Mouse (Mus musculus) frontal cortex, adult (tissue): ENCODE data around the gene Rab4a.

Experiments used
- ATAC-seq: cut with Nextera tagmentation; 2 replicates; pipeline ENCODE4 v1.9.2; 2017; ENCODE audit warnings: mild to moderate bottlenecking, moderate library complexity, mixed read lengths; ENCODE audit not compliant: low TSS enrichment

Gene Rab4a

GRCm38 (mm10) chr8:123847546-123847945 lies 41.8 kb downstream of the Rab4a start:
- ATAC-seq = no peak

- ATAC-seq = no peak
Measured at GRCm38 (mm10) chr8:123849352-123849751, 43.6 kb downstream of the Rab4a start.

- ATAC-seq = no peak
Measured at GRCm38 (mm10) chr8:123851590-123851989, 45.8 kb downstream of the Rab4a start.

GRCm38 (mm10) chr8:123854252-123854651 lies 48.5 kb downstream of the Rab4a start:
- no peak for ATAC-seq

- ATAC-seq = no peak
Measured at GRCm38 (mm10) chr8:123854733-123855475, 49.1 kb downstream of the Rab4a start.

- ATAC-seq = no peak
Measured at GRCm38 (mm10) chr8:123857361-123857760, 51.6 kb downstream of the Rab4a start.

- ATAC-seq = no peak
Measured at GRCm38 (mm10) chr8:123858574-123858940, 52.8 kb downstream of the Rab4a start.

GRCm38 (mm10) chr8:123858941-123859647 lies 53.3 kb downstream of the Rab4a start:
- peak; percentile 73 for ATAC-seq

- peak; percentile 58 for ATAC-seq
Measured at GRCm38 (mm10) chr8:123859648-123860259, 54.0 kb downstream of the Rab4a start, which contains the start of gene Ccsap. Ccsap (minus strand) TSS chr8:123860209.

- ATAC-seq = no peak
Measured at GRCm38 (mm10) chr8:123860386-123860785, 54.6 kb downstream of the Rab4a start.

- no peak for ATAC-seq
Measured at GRCm38 (mm10) chr8:123865786-123866185, 60.0 kb downstream of the Rab4a start.

- peak; percentile 57 for ATAC-seq
Measured at GRCm38 (mm10) chr8:123866971-123867370, 61.2 kb downstream of the Rab4a start.

GRCm38 (mm10) chr8:123872048-123872447 lies 66.3 kb downstream of the Rab4a start:
- no peak for ATAC-seq

GRCm38 (mm10) chr8:123873364-123873763 lies 67.6 kb downstream of the Rab4a start:
- no peak for ATAC-seq

GRCm38 (mm10) chr8:123874324-123874723 lies 68.5 kb downstream of the Rab4a start:
- ATAC-seq = peak; percentile 82

- ATAC-seq = no peak
Measured at GRCm38 (mm10) chr8:123877865-123878264, 72.1 kb downstream of the Rab4a start.

GRCm38 (mm10) chr8:123880271-123880670 lies 74.5 kb downstream of the Rab4a start:
- ATAC-seq = peak; percentile 44

GRCm38 (mm10) chr8:123880821-123881350 lies 75.1 kb downstream of the Rab4a start:
- peak; percentile 8; the same call in 1 of the 2 replicates for ATAC-seq

- no peak for ATAC-seq
Measured at GRCm38 (mm10) chr8:123882412-123882811, 76.6 kb downstream of the Rab4a start.

- ATAC-seq = no peak
Measured at GRCm38 (mm10) chr8:123883094-123883493, 77.3 kb downstream of the Rab4a start.
